Mouse (Mus musculus): ENCODE measurements at regions not wholly inside any gene's neighbourhood (a gene's known extent, or its start where the extent isn't known, plus 50 kb on each side); places are given as distances from the start of the nearest gene placed in this dataset.

GRCm38 (mm10) chr3:81583387-81584027, 348.9 kb upstream of the Ctso start:
- Histone ChIP-seq H3K4me3 (ENCODE audit: low read depth, low read length) (no peak overlapping the region), H3K36me3 (ENCODE audit: control insufficient read depth, insufficient read depth, low read length) (no peaks in the 10 kb centered on the region), H3K4me2 (replicated peaks; ENCODE audit: low read depth) (no peak overlapping the region), H3K27me3 (ENCODE audit: control insufficient read depth, insufficient read depth, low read length) (no peaks in the 10 kb centered on the region), H3K9me3 (ENCODE audit: control insufficient read depth, low read length) (no peaks in the 10 kb centered on the region), H3K9ac (ENCODE audit: low read length) (no peak overlapping the region), H3K4me1 (replicated peaks; ENCODE audit: control insufficient read depth, insufficient read depth) (no peaks in the 10 kb centered on the region), H3K27ac (replicated peaks) (no peak overlapping the region)
- DNase-seq (ENCODE audit: low spot score) = no peak
- no peak for ATAC-seq (ENCODE audit: low FRiP score, low TSS enrichment)
- 52% methylated on average over 7 of the region's 7 CpGs for WGBS
- no peak for TF ChIP-seq EP300 (optimal IDR thresholded peaks at IDR 0.05)
- TF ChIP-seq CTCF (IDR thresholded peaks at IDR 0.05; ENCODE audit: low read depth) = no peak

- Histone ChIP-seq H3K27ac (replicated peaks) (no peak overlapping the region), H3K4me3 (ENCODE audit: low read depth, low read length) (no peak overlapping the region), H3K27me3 (ENCODE audit: control insufficient read depth, insufficient read depth, low read length) (no peaks in the 10 kb centered on the region), H3K9ac (ENCODE audit: low read length) (no peak overlapping the region), H3K9me3 (ENCODE audit: control insufficient read depth, low read length) (no peaks in the 10 kb centered on the region), H3K4me1 (replicated peaks; ENCODE audit: control insufficient read depth, insufficient read depth) (no peaks in the 10 kb centered on the region), H3K36me3 (ENCODE audit: control insufficient read depth, insufficient read depth, low read length) (no peaks in the 10 kb centered on the region), H3K4me2 (replicated peaks; ENCODE audit: low read depth) (no peak overlapping the region)
- WGBS = 78% methylated on average over 3 of the region's 3 CpGs
- no peak for DNase-seq (ENCODE audit: low spot score)
- ATAC-seq (ENCODE audit: low FRiP score, low TSS enrichment) = no peak
- TF ChIP-seq EP300 (optimal IDR thresholded peaks at IDR 0.05) = no peak
- TF ChIP-seq CTCF (IDR thresholded peaks at IDR 0.05; ENCODE audit: low read depth) = no peak
Observed at GRCm38 (mm10) chr3:81589109-81589508, 343.3 kb upstream of the Ctso start.

DNA sequence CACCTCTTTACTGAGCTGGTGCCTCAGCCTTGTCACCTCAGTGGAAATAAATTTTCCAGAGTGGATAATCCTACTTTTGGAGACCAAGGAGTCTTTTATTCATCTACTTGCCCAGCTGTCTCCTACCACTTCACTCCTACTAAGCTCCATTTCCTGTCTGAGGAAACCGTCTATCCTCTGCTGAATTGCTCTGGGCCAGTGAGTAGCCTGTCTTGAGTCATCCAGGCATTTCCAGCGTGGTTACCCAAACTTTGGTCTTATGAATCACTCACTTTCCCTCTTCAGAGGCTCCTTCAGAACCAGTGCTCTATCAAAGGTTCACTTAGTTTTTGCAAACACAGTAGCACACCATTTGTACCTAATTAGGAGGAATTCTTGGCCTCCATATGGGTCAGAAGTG, 303.2 kb upstream of the Ctso start:
- DNase-seq (ENCODE audit: low spot score) (no peak), ATAC-seq (ENCODE audit: low FRiP score, low TSS enrichment) (no peak)
- H3K9ac ChIP-seq (ENCODE audit: low read length) = no peak overlapping the region
- no peaks in the 10 kb centered on the region for H3K9me3 ChIP-seq (ENCODE audit: control insufficient read depth, low read length)
- no peaks in the 10 kb centered on the region for H3K36me3 ChIP-seq (ENCODE audit: control insufficient read depth, insufficient read depth, low read length)
- no peak overlapping the region for H3K4me2 ChIP-seq (replicated peaks; ENCODE audit: low read depth)
- no peaks in the 10 kb centered on the region for H3K4me1 ChIP-seq (replicated peaks; ENCODE audit: control insufficient read depth, insufficient read depth)
- 42% methylated on average over 2 of the region's 2 CpGs for WGBS
- H3K27ac ChIP-seq (replicated peaks) = no peak overlapping the region
- no peak overlapping the region for H3K4me3 ChIP-seq (ENCODE audit: low read depth, low read length)
- no peaks in the 10 kb centered on the region for H3K27me3 ChIP-seq (ENCODE audit: control insufficient read depth, insufficient read depth, low read length)
- TF ChIP-seq CTCF (IDR thresholded peaks at IDR 0.05; ENCODE audit: low read depth) (no peak), EP300 (optimal IDR thresholded peaks at IDR 0.05) (no peak)

GRCm38 (mm10) chr3:81658490-81658889, 273.9 kb upstream of the Ctso start:
- no peak for ATAC-seq (ENCODE audit: low FRiP score, low TSS enrichment)
- no peak for DNase-seq (ENCODE audit: low spot score)
- 32% methylated on average over 3 of the region's 3 CpGs for WGBS

GRCm38 (mm10) chr3:81661620-81662019, 270.8 kb upstream of the Ctso start:
- no peak overlapping the region for H3K9ac ChIP-seq (ENCODE audit: low read length)
- no peak for ATAC-seq (ENCODE audit: low FRiP score, low TSS enrichment)
- H3K9me3 ChIP-seq (ENCODE audit: control insufficient read depth, low read length) = no peaks in the 10 kb centered on the region
- no peaks in the 10 kb centered on the region for H3K27me3 ChIP-seq (ENCODE audit: control insufficient read depth, insufficient read depth, low read length)
- DNase-seq (ENCODE audit: low spot score) = no peak
- TF ChIP-seq EP300 (optimal IDR thresholded peaks at IDR 0.05) (no peak), CTCF (IDR thresholded peaks at IDR 0.05; ENCODE audit: low read depth) (no peak)
- H3K4me2 ChIP-seq (replicated peaks; ENCODE audit: low read depth) = no peak overlapping the region
- WGBS = 26% methylated on average over 1 of the region's 1 CpGs
- no peaks in the 10 kb centered on the region for H3K36me3 ChIP-seq (ENCODE audit: control insufficient read depth, insufficient read depth, low read length)
- no peak overlapping the region for H3K4me3 ChIP-seq (ENCODE audit: low read depth, low read length)
- no peaks in the 10 kb centered on the region for H3K4me1 ChIP-seq (replicated peaks; ENCODE audit: control insufficient read depth, insufficient read depth)
- H3K27ac ChIP-seq (replicated peaks) = no peak overlapping the region

More at GRCm38 (mm10) chr3:81658490-81658889, 273.9 kb upstream of the Ctso start:
- TF ChIP-seq CTCF (IDR thresholded peaks at IDR 0.05; ENCODE audit: low read depth) (no peak), EP300 (optimal IDR thresholded peaks at IDR 0.05) (no peak)
- Histone ChIP-seq H3K9me3 (ENCODE audit: control insufficient read depth, low read length) (no peaks in the 10 kb centered on the region), H3K27ac (replicated peaks) (no peak overlapping the region), H3K36me3 (ENCODE audit: control insufficient read depth, insufficient read depth, low read length) (no peaks in the 10 kb centered on the region), H3K9ac (ENCODE audit: low read length) (no peak overlapping the region), H3K27me3 (ENCODE audit: control insufficient read depth, insufficient read depth, low read length) (no peaks in the 10 kb centered on the region), H3K4me1 (replicated peaks; ENCODE audit: control insufficient read depth, insufficient read depth) (no peaks in the 10 kb centered on the region), H3K4me2 (replicated peaks; ENCODE audit: low read depth) (no peak overlapping the region), H3K4me3 (ENCODE audit: low read depth, low read length) (no peak overlapping the region)

DNA sequence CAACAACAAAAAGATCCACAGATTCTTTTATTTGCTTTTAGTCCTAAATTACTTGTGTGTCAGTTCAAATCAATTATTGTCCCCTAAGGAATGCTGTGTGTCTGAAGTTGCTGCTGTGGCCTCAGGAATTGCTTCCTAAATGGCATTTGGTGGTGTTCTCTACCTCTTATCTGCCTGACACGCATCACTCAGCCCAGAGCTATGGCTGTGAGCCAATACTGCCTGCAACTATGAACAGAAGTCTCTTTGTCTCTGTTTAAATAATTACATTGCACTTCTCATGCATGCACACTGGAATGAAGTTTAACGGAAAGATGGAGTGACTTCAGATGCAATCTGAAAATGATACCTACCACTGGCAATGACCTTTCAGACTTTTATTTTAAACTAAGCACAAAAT, 266.1 kb upstream of the Ctso start:
- Histone ChIP-seq H3K27ac (replicated peaks) (no peak overlapping the region), H3K36me3 (ENCODE audit: control insufficient read depth, insufficient read depth, low read length) (no peaks in the 10 kb centered on the region), H3K4me3 (ENCODE audit: low read depth, low read length) (no peak overlapping the region), H3K9ac (ENCODE audit: low read length) (no peak overlapping the region), H3K4me1 (replicated peaks; ENCODE audit: control insufficient read depth, insufficient read depth) (no peaks in the 10 kb centered on the region), H3K4me2 (replicated peaks; ENCODE audit: low read depth) (no peak overlapping the region), H3K27me3 (ENCODE audit: control insufficient read depth, insufficient read depth, low read length) (no peaks in the 10 kb centered on the region), H3K9me3 (ENCODE audit: control insufficient read depth, low read length) (no peaks in the 10 kb centered on the region)
- DNase-seq (ENCODE audit: low spot score) (no peak), ATAC-seq (ENCODE audit: low FRiP score, low TSS enrichment) (no peak)
- WGBS = 42% methylated on average over 2 of the region's 2 CpGs
- TF ChIP-seq EP300 (optimal IDR thresholded peaks at IDR 0.05) = no peak
- TF ChIP-seq CTCF (IDR thresholded peaks at IDR 0.05; ENCODE audit: low read depth) = no peak
